Mouse (Mus musculus): ENCODE results near the gene Ssbp2.

Ssbp2 gene

GRCm38 (mm10) chr13:91459896-91460620 is at the start of gene Ssbp2:
Ssbp2 (plus strand) TSS chr13:91460283.
- H3K27me3 ChIP-seq (ENCODE audit: control insufficient read depth, insufficient read depth, low read length, poor library complexity, severe bottlenecking): no peaks in the 10 kb centered on the region
- DNase-seq (ENCODE audit: low read depth, low spot score): no peak
- H3K36me3 ChIP-seq (ENCODE audit: control insufficient read depth, insufficient read depth, low read length, poor library complexity, severe bottlenecking): no peaks in the 10 kb centered on the region

- H3K27me3 ChIP-seq (ENCODE audit: control insufficient read depth, insufficient read depth, low read length, poor library complexity, severe bottlenecking): no peaks in the 10 kb centered on the region
- no peak for DNase-seq (ENCODE audit: low read depth, low spot score)
- no peaks in the 10 kb centered on the region for H3K36me3 ChIP-seq (ENCODE audit: control insufficient read depth, insufficient read depth, low read length, poor library complexity, severe bottlenecking)
These were observed 46.2 kb upstream of the Ssbp2 start for GRCm38 (mm10) chr13:91413752-91414503.

- no peak for DNase-seq (ENCODE audit: low read depth, low spot score)
- Histone ChIP-seq H3K36me3 (ENCODE audit: control insufficient read depth, insufficient read depth, low read length, poor library complexity, severe bottlenecking) (no peaks in the 10 kb centered on the region), H3K27me3 (ENCODE audit: control insufficient read depth, insufficient read depth, low read length, poor library complexity, severe bottlenecking) (no peaks in the 10 kb centered on the region)
These were observed 44.2 kb upstream of the Ssbp2 start for GRCm38 (mm10) chr13:91415896-91416295.

- Histone ChIP-seq H3K36me3 (ENCODE audit: control insufficient read depth, insufficient read depth, low read length, poor library complexity, severe bottlenecking) (no peaks in the 10 kb centered on the region), H3K27me3 (ENCODE audit: control insufficient read depth, insufficient read depth, low read length, poor library complexity, severe bottlenecking) (no peaks in the 10 kb centered on the region)
- DNase-seq (ENCODE audit: low read depth, low spot score): no peak
These were observed 43.4 kb upstream of the Ssbp2 start for GRCm38 (mm10) chr13:91416698-91417097.

GRCm38 (mm10) chr13:91421387-91421949 is 38.6 kb upstream of the Ssbp2 start:
- no peaks in the 10 kb centered on the region for H3K36me3 ChIP-seq (ENCODE audit: control insufficient read depth, insufficient read depth, low read length, poor library complexity, severe bottlenecking)
- peak; percentile 10 for DNase-seq (ENCODE audit: low read depth, low spot score)

GRCm38 (mm10) chr13:91430867-91431266 is 29.2 kb upstream of the Ssbp2 start:
- peak; percentile 9 for DNase-seq (ENCODE audit: low read depth, low spot score)
- Histone ChIP-seq H3K36me3 (ENCODE audit: control insufficient read depth, insufficient read depth, low read length, poor library complexity, severe bottlenecking) (no peaks in the 10 kb centered on the region), H3K27me3 (ENCODE audit: control insufficient read depth, insufficient read depth, low read length, poor library complexity, severe bottlenecking) (no peaks in the 10 kb centered on the region)

More at GRCm38 (mm10) chr13:91421387-91421949, 38.6 kb upstream of the Ssbp2 start:
- no peaks in the 10 kb centered on the region for H3K27me3 ChIP-seq (ENCODE audit: control insufficient read depth, insufficient read depth, low read length, poor library complexity, severe bottlenecking)

GRCm38 (mm10) chr13:91431392-91432355 is 28.4 kb upstream of the Ssbp2 start:
- Histone ChIP-seq H3K36me3 (ENCODE audit: control insufficient read depth, insufficient read depth, low read length, poor library complexity, severe bottlenecking) (no peaks in the 10 kb centered on the region), H3K27me3 (ENCODE audit: control insufficient read depth, insufficient read depth, low read length, poor library complexity, severe bottlenecking) (no peaks in the 10 kb centered on the region)
- no peak for DNase-seq (ENCODE audit: low read depth, low spot score)

- no peaks in the 10 kb centered on the region for H3K36me3 ChIP-seq (ENCODE audit: control insufficient read depth, insufficient read depth, low read length, poor library complexity, severe bottlenecking)
- DNase-seq (ENCODE audit: low read depth, low spot score): no peak
- H3K27me3 ChIP-seq (ENCODE audit: control insufficient read depth, insufficient read depth, low read length, poor library complexity, severe bottlenecking): no peaks in the 10 kb centered on the region
These were observed 27.1 kb upstream of the Ssbp2 start for GRCm38 (mm10) chr13:91433021-91433420.

GRCm38 (mm10) chr13:91437931-91438330 is 22.2 kb upstream of the Ssbp2 start:
- Histone ChIP-seq H3K36me3 (ENCODE audit: control insufficient read depth, insufficient read depth, low read length, poor library complexity, severe bottlenecking) (no peaks in the 10 kb centered on the region), H3K27me3 (ENCODE audit: control insufficient read depth, insufficient read depth, low read length, poor library complexity, severe bottlenecking) (no peaks in the 10 kb centered on the region)
- DNase-seq (ENCODE audit: low read depth, low spot score): no peak

- H3K27me3 ChIP-seq (ENCODE audit: control insufficient read depth, insufficient read depth, low read length, poor library complexity, severe bottlenecking): no peaks in the 10 kb centered on the region
- H3K36me3 ChIP-seq (ENCODE audit: control insufficient read depth, insufficient read depth, low read length, poor library complexity, severe bottlenecking): no peaks in the 10 kb centered on the region
- no peak for DNase-seq (ENCODE audit: low read depth, low spot score)
These were observed 18.6 kb upstream of the Ssbp2 start for GRCm38 (mm10) chr13:91441476-91441875.

GRCm38 (mm10) chr13:91446728-91447127 is 13.4 kb upstream of the Ssbp2 start:
- Histone ChIP-seq H3K27me3 (ENCODE audit: control insufficient read depth, insufficient read depth, low read length, poor library complexity, severe bottlenecking) (no peaks in the 10 kb centered on the region), H3K36me3 (ENCODE audit: control insufficient read depth, insufficient read depth, low read length, poor library complexity, severe bottlenecking) (no peaks in the 10 kb centered on the region)
- no peak for DNase-seq (ENCODE audit: low read depth, low spot score)

- DNase-seq (ENCODE audit: low read depth, low spot score): no peak
These were observed 11.1 kb upstream of the Ssbp2 start for GRCm38 (mm10) chr13:91448936-91449335.

GRCm38 (mm10) chr13:91451405-91452166 is 8.5 kb upstream of the Ssbp2 start:
- H3K27me3 ChIP-seq (ENCODE audit: control insufficient read depth, insufficient read depth, low read length, poor library complexity, severe bottlenecking): no peaks in the 10 kb centered on the region
- no peaks in the 10 kb centered on the region for H3K36me3 ChIP-seq (ENCODE audit: control insufficient read depth, insufficient read depth, low read length, poor library complexity, severe bottlenecking)
- peak; percentile 34 for DNase-seq (ENCODE audit: low read depth, low spot score)

More at GRCm38 (mm10) chr13:91448936-91449335, 11.1 kb upstream of the Ssbp2 start:
- no peaks in the 10 kb centered on the region for H3K27me3 ChIP-seq (ENCODE audit: control insufficient read depth, insufficient read depth, low read length, poor library complexity, severe bottlenecking)
- no peaks in the 10 kb centered on the region for H3K36me3 ChIP-seq (ENCODE audit: control insufficient read depth, insufficient read depth, low read length, poor library complexity, severe bottlenecking)

- no peaks in the 10 kb centered on the region for H3K27me3 ChIP-seq (ENCODE audit: control insufficient read depth, insufficient read depth, low read length, poor library complexity, severe bottlenecking)
- no peaks in the 10 kb centered on the region for H3K36me3 ChIP-seq (ENCODE audit: control insufficient read depth, insufficient read depth, low read length, poor library complexity, severe bottlenecking)
- no peak for DNase-seq (ENCODE audit: low read depth, low spot score)
These were observed 7.8 kb upstream of the Ssbp2 start for GRCm38 (mm10) chr13:91452269-91452668.
